8 mouse cellular contexts compared by ENCODE assay signal in genomic region chr12:86078553-86079201, GRCm38 (mm10). TPM values are rescaled to one million over a fixed set of nuclear protein-coding genes. Genes with fewer than 3 reads are reported as not detected.
A peak's percentile ranks its signal among the peaks of the same experiment; 100 is the strongest.
DNase-seq lines count a peak whose midpoint lies in the region; ATAC-seq and TF ChIP-seq lines count a peak whose summit lies in the region.

Tgfb3 (minus strand) TSS chr12:86079041.

- H3K36me3 ChIP-seq in midbrain, embryonic 11.5 days (ENCODE audit: control insufficient read depth, insufficient read depth, low read length): no peaks in the 10 kb centered on the region
- no peaks in the 10 kb centered on the region for H3K36me3 ChIP-seq in thymus, adult 2 months (ENCODE audit: control insufficient read depth, insufficient read depth, low read length)

- peak within 1 kb of the TSS; percentile 67 for H3K9ac ChIP-seq in midbrain, embryonic 11.5 days (ENCODE audit: low read length)

- peak within 1 kb of the TSS; percentile 70 for H3K4me3 ChIP-seq in layer of hippocampus, adult 2 months
- H3K4me3 ChIP-seq in midbrain, embryonic 11.5 days (ENCODE audit: low read depth, low read length): peak within 1 kb of the TSS; percentile 47
- H3K4me3 ChIP-seq in thymus, adult 2 months (ENCODE audit: control insufficient read depth, insufficient read depth, low read length): peak within 1 kb of the TSS; percentile 61

- peaks cover 2% of the 10 kb centered on the region; the same call in 1 of the 2 replicates for H3K27me3 ChIP-seq in midbrain, embryonic 11.5 days (ENCODE audit: control insufficient read depth, insufficient read depth, low read length)
- no peaks in the 10 kb centered on the region; the same call in 1 of the 2 replicates for H3K27me3 ChIP-seq in thymus, adult 2 months (ENCODE audit: control insufficient read depth, insufficient read depth, low read length)

- no peak for TF ChIP-seq POLR2A in thymus, adult 2 months (IDR thresholded peaks at IDR 0.05; ENCODE audit: control insufficient read depth, extremely low read depth, insufficient read depth, low read length, poor library complexity)

- H3K4me2 ChIP-seq in midbrain, embryonic 11.5 days: peak within 1 kb of the TSS; percentile 88

- DNase-seq in layer of hippocampus, adult 2 months (ENCODE audit: low spot score in 2 of 2): peak; percentile 26 to 56
- no peak for DNase-seq in layer of hippocampus, adult 11-12 months (ENCODE audit: low spot score)
- peak; percentile 55 for DNase-seq in adrenal gland, postnatal 14 days
- DNase-seq in fibroblast of lung, adult 2 months (ENCODE audit: low read depth): peak; percentile 78
- DNase-seq in heart, postnatal 14 days: peak; percentile 52 to 61
- DNase-seq in left cerebral cortex, postnatal 36 days (ENCODE audit: low spot score in 2 of 2): peak; percentile 39 to 43
- no peak for DNase-seq in midbrain, embryonic 11.5 days (ENCODE audit: low spot score, missing footprints)
- peak; percentile 28 for DNase-seq in thymus, adult 2 months

- no peak for TF ChIP-seq CTCF in layer of hippocampus, adult 2 months (conservative IDR thresholded peaks at IDR 0.05)
- TF ChIP-seq CTCF in thymus, adult 2 months (IDR thresholded peaks at IDR 0.05; ENCODE audit: borderline replicate concordance, control insufficient read depth, extremely low read depth, insufficient read depth, low read length, poor library complexity): no peak

- no peaks in the 10 kb centered on the region for H3K9me3 ChIP-seq in midbrain, embryonic 11.5 days (ENCODE audit: control insufficient read depth, low read length)

- peak within 1 kb of the TSS; percentile 92 for H3K27ac ChIP-seq in layer of hippocampus, adult 2 months
- H3K27ac ChIP-seq in midbrain, embryonic 11.5 days (ENCODE audit: low read depth, low read length): peak within 1 kb of the TSS; percentile 54
- H3K27ac ChIP-seq in thymus, adult 2 months (ENCODE audit: control insufficient read depth, insufficient read depth, low read length): no peak within 1 kb of the TSS

- intact Hi-C loops in heart, postnatal 14 days (cut with DNase I): loop anchor here (1.0 to 5.0 kb wide), 5 partner anchors 54 to 332 kb away; partner anchors contain the start of gene Flvcr2
- intact Hi-C loops in left cerebral cortex, postnatal 36 days (cut with DNase I): loop anchor here (1.0 to 2.0 kb wide), 3 partner anchors 52 to 214 kb away; no protein-coding TSS in a partner anchor

- peaks cover 16% of the 10 kb centered on the region for H3K4me1 ChIP-seq in midbrain, embryonic 11.5 days (ENCODE audit: control insufficient read depth, insufficient read depth, low read length)
- peaks cover 10% of the 10 kb centered on the region for H3K4me1 ChIP-seq in thymus, adult 2 months (replicated peaks; ENCODE audit: control insufficient read depth, insufficient read depth, low read length)

- ATAC-seq in midbrain, embryonic 11.5 days (ENCODE audit: low FRiP score): peak; percentile 63

- under 1% methylated on average over 25 of the region's 25 CpGs for WGBS in midbrain, embryonic 11.5 days
- WGBS in thymus, adult 2 months: 12% methylated on average over 25 of the region's 25 CpGs

RNA-seq across cellular contexts. Expression of gene Tgfb3, which starts in this region (rescaled TPM):
- total RNA-seq in layer of hippocampus, adult 2 months (2021): 10 to 100 TPM; 15.8 to 16.5 TPM
- total RNA-seq in adrenal gland, postnatal 14 days (2021): 11.3 and 13.2 TPM in 2 replicates
- total RNA-seq in heart, postnatal 14 days (2021): 10 to 100 TPM; 15.0 to 16.2 TPM
- total RNA-seq in left cerebral cortex, postnatal 36 days (2021): 10 to 100 TPM; 12.7 to 13.9 TPM
- 3.5 and 4.6 TPM in 2 replicates for polyA plus RNA-seq in midbrain, embryonic 11.5 days (2014; fragmentation: Nextera tagmentation; extraction: Ambion mirVana)
- polyA plus RNA-seq in thymus, adult 2 months (2012; rRNA removed): 3.9 and 4.3 TPM in 2 replicates

Comparison
In these comparisons a context has a peak if more than half of its experiments do, and no peak if none do; other contexts are left out.
1. DNase-seq: peak in layer of hippocampus, adult 2 months (2 of 2), adrenal gland, postnatal 14 days (single experiment), fibroblast of lung, adult 2 months (single experiment), heart, postnatal 14 days (2 of 2), left cerebral cortex, postnatal 36 days (2 of 2) and thymus, adult 2 months (single experiment); none in layer of hippocampus, adult 11-12 months (single experiment) and midbrain, embryonic 11.5 days (single experiment).
2. Peak in every context shown above with its lines, with median percentiles within 50 percentile points of each other: H3K4me3 ChIP-seq.